Mouse (Mus musculus) testis, postnatal 14 days (tissue): ENCODE measurements around the gene Tfap4.
"Not testable (repeated sequence)": the region's sequence is repeated elsewhere in the genome, so short reads cannot be mapped to it uniquely, and the experiment has no call there.

ENCODE experiments used
- DNase-seq: peaks from one replicate; pipeline ENCODE4 v3.0.0; 2021; ENCODE audit warnings: low spot score

Gene Tfap4

DNA sequence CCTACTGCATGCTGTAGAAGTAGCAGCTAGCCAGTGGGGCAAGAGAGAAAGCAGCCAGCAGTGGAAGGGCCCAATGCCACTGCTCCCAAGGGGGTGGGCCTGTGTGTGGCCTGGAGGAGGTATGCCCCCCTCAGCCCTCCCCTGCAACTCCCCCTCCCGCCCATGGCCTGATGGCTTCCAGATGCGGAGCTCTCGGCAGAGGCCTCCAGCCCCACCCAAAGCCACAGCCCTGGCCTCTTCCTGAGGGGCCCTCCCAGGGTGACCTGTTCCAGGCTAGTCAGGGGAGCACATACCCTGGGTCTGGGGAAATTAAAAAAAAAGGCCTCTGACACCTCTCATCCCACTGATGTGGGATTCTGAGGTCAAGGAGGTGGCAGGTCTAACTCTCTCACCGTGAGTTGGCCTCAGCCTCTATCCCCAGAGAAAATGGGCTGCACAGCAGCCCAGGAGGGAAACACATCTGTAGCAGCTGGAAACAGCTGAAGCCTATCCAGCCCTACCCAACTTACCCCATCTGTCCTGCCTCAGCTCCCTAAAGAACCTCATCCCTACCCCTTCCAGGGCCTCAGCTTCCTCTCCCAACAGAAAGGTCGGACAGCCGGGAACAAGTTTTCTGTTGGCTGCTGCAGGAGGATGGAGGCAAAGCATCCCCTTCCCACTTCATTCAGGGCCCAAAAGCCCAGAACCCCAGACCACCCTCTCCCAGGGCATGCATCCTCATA, 6.7 kb downstream of the Tfap4 start:
- DNase-seq: no peak

DNA sequence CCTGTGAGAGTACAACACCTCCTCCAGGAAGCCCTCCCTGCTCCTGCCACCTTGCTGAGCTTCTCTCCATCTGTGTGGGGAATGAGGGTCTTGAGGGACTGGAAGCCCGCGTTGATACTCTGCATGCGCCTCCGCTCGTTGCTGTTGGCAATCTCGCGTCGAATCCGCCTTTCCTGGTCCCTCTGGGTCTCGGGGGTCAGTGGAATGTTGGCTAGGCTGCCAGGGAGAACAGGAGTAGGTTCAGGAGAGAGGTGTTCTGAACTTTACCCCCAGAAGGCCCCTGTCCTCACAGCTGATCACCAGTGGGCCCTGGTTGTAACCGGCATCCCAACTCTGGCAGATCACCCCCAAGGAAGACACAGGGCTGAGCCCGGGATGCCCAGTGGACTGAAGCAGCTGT, 7.8 kb downstream of the Tfap4 start:
- DNase-seq: no peak

DNA sequence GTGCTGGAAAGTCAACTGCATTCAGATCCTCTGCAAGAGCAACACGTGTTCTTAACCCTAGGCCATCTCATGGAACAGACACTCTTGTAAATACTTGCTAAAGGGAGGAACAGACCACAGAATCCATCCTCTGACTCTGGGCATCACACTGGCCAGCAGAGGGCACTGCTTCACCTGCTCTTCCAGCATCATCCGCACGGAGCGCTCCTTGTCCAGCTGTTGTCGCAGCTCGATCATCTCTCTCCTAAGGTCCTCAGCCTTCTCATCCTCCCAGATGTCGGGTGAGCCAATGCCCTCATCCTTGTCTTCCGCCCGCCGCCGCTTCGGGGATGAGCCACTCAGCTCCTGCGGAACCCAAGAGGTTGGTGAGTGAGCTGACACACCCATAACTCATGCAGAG, 8.6 kb downstream of the Tfap4 start:
- DNase-seq: peak; percentile 47

DNA sequence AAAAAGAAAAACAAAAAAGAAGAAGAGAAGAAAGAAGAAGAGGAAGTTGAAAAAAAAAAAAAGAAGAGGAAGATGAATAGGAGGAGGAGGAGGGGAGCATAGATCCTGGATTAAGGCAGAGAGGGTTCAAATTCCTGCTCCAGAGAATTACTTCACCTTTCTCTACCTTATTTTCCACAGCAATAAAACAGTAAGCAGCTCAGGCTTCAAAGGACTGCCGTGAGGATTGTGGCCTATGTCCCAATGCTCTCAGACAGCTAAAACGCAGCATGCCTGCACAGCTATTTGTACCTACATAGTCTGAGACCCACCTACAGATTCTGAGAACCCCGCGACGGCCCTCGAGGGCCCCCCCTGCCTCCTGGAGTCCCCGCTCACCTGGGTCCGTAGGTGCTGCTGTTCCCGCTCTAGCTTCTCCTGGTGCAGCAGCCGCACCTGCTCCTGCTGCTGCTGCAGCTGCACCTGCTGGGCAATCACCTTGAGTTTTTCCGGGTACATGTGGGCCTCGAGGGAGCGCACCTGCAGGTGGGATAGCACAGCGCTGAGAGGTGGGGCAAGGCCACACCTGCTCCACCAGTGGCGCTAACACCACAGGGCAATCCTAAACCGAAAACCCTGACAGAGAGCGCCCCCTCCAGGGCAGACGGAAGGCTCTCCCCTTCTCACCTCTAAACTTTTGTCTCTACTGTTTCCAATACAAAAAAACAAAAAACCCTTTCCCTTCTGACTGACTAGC, 10.5 kb downstream of the Tfap4 start:
- peak; percentile 51 for DNase-seq

DNA sequence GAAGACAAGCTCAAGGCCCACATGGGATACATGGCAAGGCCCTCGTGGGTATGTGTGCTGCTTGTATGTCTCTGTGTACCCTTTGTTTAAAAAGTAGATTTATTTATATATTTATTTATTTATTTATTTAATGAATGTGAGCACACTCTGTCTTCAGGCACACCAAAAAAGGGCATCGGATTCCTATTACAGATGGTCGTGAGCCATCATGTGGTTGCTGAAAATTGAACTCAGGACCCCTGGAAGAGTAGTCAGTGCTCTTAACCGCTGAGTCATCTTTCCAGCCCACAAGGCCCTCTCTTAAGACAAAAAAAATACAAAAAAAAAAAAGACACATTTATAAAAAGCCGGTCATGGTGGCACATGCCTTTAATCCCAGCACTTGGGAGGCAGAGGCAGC, 12.0 kb downstream of the Tfap4 start:
- DNase-seq: no peak

DNA sequence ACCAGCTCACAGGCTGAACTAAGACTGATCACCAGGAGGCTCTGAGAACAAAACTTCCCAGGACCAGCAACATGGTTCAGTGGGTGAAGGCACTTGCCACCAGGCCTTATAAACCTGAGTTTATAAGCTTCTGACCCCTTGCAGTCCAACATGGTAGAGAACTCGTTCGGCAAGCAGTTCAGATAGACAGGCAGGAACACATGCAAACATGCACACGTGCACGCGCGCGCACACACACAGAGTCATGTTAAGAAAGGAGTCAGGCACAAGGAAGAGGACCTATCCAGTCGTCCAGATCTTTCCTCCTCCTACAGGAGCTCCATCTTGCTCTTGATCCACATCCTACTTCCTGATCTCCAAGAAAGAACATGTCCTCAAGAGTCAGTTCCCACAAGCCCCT, 12.8 kb downstream of the Tfap4 start:
- no peak for DNase-seq

DNA sequence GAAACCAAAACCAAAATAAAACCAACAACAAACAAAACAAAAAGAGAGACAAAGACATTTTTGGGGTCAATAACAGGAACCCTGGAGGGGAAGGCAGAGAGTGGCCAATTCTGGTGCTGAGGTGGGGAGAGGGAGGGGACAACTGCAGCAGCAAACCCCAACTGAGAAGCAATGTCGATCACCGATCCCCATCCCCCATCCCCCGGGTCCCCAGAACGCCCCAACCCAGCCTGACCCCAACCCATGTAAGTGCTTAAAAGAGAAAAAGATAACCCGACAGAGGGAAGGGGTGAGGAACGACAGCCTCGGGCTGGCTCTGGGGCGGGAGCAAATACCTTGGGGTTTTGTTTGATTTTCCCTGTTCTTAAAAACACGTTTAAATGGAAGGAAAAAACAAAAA, 14.8 kb downstream of the Tfap4 start:
- DNase-seq: no peak

DNA sequence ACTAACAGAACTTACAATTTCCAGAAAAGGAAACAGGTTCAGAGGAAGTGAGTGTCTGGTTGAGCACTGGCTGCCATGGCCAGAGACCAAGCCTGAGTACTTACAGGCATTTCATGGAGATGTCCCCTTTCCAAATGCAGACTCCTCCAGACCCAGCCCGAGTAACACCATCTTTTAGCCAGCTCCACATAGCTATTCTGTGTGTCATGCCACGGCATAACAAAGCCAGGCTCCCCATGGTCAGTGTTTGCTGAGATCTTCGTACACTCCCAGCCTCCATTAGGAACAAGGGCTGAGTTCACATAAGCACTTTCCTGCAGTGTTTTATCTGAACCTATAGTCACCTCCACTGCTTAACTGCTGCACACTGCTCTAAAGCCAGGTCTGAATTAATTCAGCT, 16.4 kb downstream of the Tfap4 start:
- no peak for DNase-seq

DNA sequence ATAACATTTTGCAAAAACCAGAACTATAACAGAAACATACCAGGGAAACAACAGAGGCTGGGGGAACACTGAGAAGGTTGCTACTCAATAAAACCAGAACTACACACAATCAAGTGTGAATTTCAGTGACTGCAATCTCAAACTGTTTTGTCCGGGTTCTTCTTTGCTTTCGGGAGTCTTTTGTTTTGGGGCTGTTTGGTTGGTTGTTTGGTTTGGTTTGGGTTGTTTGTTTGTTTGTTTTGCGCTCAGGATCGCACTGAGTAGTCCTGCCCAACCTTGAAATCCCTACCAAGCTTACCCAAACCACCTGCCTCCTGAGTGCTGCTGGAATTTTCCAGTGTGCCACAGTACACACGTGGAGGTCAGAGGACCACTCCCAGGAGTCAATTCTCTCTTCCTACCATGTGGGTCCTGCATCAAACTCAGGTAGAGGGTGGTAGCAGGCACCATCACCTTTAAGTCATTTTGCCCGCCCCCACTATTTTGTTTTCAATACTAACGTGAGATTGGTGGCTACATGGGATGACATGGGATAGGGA, 17.3 kb downstream of the Tfap4 start:
- no peak for DNase-seq

DNA sequence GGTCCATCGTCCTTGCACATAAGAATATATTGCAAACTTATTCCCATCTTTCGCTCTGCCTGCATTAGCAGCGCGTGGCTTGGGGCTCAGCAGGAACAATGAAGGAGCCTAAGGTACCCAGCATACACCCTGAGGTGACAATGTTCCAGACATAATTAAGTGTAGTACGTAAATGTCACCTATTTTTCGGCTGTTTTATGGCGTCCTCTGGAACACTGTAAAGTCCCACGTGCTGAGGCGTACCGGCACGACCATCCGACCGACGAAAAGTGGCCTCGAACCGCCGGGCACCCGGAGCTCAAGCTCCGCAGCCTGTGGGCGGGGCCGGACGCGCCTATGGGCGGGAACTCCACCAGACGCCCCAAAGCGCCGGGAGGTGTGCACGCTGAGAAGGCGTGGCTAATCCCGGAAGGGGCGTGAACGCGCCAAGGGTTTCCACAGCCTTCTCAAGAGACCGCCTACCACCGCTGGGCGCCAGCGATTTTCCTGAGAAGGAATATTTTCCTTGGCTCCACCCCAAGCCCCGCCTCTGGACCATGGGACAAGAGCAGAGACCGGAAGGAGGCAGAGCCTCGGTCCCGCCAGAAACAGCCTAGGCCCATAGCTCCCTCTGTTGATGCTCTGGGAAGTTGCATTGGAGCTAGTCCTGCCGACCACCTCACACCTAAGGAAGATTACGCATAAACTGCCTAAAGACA, 18.0 kb downstream of the Tfap4 start, which contains the start of gene Srl:
Gene Srl (minus strand): TSS at position 316 of the 698 bp plus-strand sequence.
- DNase-seq: peak; percentile 99

DNA sequence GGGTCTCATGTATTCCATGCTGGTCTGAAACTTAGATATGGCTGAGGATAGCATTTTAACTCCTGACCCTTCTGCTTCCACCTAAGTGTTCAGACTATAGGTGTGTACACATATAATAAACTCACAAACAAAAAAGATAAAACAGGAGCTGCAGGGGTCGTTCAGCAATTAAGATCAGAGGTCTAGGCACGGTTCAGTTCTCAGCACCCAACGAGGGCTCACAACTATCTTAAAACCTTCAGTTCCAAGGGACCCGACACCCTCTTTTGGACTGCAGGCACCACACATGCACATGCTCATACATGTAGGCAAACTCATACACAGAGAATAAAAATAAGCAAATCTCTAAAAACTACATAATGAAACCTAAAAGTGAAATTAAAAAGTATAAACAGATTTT, 18.6 kb downstream of the Tfap4 start:
- DNase-seq: no peak

DNA sequence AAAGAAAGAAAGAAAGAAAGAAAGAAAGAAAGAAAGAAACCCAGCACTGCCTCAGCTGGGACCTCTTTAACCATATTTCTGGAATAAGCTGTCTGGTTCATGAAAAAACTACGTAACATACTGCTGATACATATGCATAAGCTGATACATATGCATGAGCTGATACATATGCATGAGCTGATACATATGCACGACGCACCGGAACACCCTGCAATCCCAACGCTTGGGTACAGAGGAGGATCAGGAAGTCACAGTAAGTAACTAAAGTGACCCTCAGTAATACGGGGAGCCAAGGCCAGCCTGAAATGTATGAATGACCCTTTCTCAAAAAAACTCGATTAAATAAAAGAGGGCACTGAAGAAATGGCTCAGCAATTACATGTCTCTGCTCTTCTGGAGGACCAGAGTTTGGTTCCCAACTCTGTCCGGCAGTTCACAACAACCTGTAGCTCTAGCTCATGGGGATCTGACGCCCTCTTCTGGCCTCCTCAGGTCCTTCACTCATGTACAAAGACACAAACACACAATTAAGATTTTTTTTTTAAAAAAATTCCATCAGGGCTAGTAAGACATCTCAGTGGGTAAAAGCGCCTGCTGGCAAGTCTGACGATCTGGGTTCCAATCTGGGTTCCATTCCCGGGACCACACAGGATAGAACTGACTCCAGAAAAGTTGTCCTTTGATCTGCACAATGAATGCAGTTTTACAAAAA, 19.4 kb downstream of the Tfap4 start:
- DNase-seq: no peak

DNA sequence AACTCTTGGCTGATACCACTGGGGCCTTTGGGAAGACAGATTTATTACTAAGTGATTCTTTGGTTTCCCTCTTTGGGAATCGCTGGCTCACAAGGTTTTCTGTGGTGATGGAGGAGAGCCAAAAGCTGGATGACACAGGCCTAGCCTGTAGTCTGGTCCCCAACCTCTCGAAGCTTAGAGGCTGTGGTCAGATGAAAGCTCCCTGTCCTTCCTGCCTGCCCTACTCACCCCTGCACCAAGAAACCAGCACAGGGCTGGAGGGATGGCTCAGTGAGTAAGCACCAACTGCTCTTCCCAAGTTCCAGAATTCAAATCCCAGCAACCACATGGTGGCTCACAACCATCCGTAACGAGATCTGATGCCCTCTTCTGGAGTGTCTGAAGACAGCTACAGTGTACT, 20.1 kb downstream of the Tfap4 start:
- no peak for DNase-seq

DNA sequence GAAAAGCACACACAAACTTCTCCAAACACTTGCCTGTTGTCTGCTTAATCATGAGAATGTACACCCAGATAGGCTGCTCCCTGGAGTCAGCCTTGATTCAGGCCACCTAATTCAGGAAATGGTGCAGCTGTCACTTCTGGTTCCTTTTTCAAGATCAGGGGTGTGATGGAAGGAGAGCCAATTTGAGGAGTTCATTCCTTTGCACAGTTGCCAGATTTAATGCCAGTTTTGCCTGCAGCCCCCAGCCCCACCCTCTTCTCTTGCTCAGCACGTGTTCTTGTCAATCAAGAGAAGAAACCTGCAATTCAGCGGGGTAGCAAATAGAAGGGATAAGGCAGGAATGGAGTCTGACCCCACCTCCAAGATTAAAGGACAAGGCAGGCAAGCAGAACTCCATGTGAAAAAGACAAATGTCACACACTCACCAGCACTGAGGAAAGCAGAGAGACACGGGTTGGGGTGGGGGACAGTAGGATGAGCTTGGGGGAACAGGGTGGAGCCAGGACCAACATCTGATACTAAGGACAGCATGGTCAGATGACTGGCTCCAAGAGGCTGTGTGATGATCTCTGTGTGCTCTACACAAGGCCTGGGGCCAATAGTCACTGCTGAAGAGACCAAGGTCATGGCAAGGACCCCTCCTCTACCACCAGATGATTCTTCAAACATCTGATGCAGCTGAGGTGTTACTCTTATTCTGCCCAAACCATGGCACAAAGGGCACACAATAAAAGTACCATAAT, 21.9 kb downstream of the Tfap4 start:
- DNase-seq: no peak

DNA sequence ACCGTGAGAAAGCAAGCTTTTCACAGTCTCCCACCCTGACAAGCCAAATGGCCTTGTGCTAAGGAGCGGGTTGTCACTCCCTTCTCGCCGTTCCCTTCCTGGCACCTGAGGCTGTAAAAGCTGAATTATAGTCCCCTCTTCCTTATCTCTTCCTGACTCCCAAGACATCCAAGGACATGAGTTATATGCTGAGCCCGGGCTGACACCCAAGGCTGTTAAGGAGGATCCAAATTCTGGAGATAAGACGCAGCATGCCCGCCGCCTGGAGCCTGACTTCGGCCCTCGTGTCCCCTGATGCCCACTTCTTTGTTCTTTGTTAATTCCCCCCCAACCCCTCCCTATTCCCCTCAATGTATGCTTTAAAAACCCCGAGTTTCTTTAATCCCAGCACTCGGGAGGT, 32.3 kb downstream of the Tfap4 start:
- DNase-seq: not testable (repeated sequence)

DNA sequence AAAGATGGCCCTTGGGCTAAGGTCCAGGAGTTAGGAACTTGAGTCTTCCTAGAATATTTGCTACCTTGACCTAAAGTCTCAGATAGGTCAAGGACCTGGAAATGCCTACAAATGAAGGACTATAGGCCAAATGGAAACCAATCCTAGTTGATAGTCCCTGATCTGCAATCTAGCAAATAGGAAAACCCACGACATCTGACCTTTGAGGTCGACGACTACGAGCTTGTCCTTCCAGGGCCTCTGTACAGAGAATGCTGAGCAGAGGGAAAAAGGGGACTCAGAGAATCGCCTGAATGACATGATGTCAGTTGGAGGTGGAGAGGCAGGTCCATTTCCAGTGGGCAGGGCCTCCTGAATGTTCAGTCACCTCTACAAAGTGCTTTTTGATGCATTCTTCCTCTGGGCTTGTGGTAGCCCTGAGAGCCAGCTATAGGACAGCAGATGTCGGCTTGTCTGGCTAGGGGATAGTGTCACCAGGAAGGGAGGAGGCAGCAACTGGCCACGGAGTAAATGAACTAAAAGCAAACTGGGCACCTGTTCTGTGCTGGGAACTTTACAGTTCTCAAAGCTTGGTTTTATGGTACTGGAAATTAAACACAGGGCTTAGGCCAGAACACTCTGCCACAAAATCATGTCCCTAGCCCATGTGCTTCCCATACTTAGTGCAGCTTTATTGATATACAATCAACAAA, 36.2 kb downstream of the Tfap4 start:
- DNase-seq: no peak

DNA sequence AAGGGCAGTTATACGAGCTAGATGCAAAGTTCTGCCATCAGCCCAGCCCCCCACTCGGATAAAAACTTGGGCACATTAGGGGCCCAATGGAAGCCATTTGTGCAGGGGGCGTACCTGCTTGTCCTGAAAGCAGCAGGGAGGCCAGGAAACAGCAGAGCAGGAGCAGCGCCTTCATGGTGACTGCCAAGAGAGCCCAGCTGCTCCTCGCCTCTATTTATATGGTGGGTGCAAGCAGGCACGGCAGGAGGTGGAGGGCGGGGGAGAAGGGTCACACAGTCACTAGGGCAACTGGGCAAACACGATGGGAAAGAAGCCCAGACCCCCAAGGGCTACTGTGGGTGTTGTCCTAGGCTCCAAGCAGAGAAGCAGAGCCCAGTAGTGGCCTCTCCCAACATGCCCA, 36.8 kb downstream of the Tfap4 start:
- DNase-seq: no peak

DNA sequence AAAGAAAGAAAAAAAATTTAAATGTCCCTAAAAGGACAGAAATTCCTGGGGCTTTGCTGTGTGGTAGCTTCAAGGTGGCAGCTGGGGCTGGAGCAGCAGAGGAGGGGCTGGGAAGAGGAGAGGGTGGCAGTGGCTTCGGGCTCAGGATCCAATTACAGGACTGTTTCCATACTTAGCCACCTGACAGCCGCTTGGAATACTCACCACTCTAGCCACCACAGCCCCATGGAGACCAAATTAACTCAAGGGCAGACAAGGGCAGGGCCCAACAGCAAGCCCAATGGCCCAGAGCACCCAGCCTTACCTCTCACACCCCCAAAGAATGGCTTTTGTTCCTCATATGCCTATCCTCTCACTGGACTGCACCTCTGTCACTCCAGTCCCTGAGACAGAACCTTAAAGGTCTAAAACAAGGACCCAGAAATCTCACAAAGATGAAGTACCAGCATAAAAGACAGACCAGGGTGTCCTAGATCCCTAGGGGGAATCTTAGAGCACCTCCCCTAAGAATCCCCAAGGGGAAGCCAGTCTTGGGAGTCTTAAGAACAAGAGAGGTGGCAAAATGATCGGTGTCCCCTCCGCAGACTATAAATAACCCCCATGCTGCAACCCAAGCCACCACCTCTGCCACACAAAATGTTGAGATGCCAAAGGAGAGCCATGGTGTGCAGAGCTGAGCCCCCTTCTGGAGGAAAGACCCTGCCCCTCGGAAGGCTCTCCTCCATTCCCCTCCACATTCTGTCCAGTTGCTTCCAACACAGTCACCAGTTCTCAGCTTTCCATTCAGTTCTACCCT, 37.7 kb downstream of the Tfap4 start:
- DNase-seq: no peak

DNA sequence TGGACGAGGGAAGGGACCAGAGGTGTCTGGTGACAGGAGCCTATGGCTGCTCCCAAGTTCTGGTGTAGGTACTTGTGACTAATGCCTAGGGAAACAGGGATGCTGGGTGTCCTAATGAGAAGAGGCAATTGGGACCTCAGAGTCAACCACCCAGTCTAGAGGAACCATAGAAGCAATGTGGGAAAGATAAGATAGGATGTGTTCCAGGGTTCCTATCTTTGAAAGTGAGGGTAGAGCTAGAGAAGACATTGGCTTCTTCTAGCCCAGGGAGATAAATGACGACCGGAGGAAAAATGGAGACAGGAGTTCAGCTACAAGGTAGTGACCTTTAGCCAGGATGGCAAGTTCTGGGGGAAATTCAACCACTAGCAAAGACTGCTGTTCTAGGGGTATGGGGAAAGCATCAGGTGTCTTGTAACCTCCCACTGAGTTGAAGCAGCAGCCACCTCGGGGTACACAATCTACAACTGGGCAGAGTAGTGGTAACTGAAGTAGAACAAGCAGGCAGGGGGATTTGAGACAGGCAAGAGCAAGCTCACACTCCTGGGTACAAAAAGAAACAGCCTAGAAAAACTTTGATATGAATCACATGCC, 38.5 kb downstream of the Tfap4 start:
- DNase-seq: no peak

DNA sequence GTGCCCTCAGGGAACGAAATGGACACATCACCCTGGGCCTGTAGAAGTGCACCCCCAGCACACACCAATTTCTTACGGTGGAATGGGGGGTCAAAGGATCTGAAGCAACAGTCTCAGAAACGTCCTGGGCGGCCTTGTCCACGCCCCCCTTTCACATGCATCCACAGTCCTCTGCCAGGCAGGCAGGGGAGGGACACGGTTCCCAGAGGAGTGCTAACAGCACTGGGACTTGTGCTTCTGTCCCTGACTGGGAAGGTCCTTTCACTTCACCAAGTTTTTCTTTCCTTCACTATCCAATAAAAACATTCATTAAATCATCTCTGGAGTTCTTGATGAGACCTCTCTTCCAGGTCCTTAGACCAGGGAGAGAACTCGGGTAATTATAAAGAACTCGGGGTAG, 39.0 kb downstream of the Tfap4 start:
- DNase-seq: no peak
